Mouse (Mus musculus): ENCODE measurements around the gene Olfr115.

The Olfr115 gene

DNA sequence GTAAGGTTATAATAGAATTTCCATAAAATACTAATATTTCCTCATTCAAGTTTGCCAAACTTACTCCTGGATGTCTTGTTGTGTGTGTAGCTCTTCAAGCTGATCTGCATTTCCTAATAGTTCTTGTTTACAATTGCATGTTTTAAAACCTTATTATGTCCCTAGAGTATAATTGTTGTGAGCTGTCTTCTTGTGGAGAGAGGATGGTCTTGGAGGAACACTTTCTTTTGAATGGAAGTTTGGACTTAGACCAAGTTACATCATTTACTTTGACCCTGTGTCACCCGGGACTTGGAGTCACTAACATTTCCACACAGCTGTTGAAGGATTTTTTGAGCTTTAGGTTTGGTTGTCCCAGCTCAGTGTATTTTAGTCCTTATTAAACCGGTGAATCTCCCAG is at the start of gene Olfr115, which contains the start of gene Olfr116:
TSS of gene Olfr115 (minus strand) at position 101 of the 400 bp plus-strand sequence.
TSS of gene Olfr116 (minus strand) at position 191 of the 400 bp plus-strand sequence.
- DNase-seq (ENCODE audit: low spot score): no peak

DNA sequence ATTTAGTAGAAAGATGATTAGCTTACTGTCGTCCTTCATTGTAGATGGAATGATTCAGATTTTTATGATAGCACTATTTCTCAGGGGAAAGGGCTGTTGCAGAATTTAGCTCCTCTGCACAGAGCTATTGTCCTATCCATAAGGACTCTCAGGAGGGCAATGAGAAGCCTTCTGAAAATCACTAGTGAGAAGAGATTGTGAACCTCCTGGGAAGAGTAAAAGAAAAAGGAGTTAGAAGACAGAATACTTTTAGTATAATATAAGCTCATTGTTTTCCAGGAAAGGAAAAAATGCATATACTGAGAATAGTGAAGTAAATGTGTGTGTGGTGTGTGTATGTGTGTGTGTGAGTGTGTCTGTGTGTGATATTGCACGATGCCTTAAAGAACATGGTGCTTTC is 39.8 kb upstream of the Olfr115 start, which contains the start of gene Olfr118:
TSS of gene Olfr118 (plus strand) at position 301 of the 400 bp plus-strand sequence.
- DNase-seq (ENCODE audit: low spot score): no peak

DNA sequence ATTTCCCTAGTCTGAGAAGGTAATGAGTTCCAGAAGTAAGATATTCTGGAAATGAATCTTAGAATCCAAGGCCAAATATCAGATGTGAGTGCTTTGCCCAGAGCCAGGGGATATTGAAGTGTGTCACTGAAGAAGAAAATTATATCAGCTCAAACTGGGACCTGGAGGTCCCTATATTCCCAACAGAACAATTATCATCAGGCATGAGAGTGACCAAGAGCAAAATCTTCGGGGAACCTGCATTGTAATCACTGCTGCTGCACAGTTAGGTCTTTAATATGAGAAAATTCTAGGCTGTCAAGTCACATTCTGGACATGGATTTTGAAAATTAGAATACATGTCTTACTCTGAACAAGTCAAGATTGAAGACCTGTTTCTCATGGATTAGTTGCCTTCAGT is 36.8 kb upstream of the Olfr115 start, which contains the start of gene Olfr117:
TSS of gene Olfr117 (minus strand) at position 101 of the 400 bp plus-strand sequence.
- no peak for DNase-seq (ENCODE audit: low spot score)

DNA sequence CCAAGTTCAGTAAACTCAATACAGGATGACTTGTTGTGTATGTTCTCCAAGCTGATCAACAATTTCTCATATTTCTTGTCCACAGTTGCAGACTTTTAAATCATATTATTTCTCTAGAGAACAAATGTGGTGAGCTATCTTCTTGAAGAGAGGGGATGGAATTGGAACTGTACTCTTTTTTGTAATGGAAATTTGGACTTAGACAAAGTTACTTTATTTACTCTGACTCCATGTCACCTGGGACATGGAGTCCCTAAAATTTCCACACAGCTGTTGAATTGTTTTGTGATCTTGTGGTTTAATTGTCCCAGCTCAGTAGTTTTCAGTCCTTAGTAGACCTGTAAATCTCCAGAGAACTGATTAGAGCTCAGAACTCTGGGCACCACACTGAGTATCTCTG is 34.3 kb downstream of the Olfr115 start, which contains the start of gene Olfr114:
TSS of gene Olfr114 (minus strand) at position 101 of the 400 bp plus-strand sequence.
- DNase-seq (ENCODE audit: low spot score): no peak

DNA sequence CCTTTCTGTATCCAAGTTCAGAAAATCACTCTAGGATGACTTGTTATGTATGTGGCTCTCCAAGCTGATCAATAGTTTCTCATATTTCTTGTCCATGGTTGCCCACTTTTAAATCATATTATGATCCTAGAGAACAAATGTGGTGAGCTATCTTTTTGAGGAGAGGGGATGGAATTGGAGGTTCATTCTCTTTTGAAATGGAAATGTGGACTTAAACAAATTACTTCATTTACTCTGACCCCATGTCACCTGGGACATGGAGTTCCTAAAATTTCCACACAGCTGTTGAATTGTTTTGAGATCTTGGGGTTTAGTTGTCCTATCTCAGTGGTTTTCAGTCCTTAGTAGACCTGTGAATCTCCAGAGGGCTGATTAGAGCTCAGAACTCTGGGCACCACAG is 49.3 kb downstream of the Olfr115 start, which contains the start of gene Olfr113:
TSS of gene Olfr113 (minus strand) at position 101 of the 400 bp plus-strand sequence.
- DNase-seq (ENCODE audit: low spot score): no peak

DNA sequence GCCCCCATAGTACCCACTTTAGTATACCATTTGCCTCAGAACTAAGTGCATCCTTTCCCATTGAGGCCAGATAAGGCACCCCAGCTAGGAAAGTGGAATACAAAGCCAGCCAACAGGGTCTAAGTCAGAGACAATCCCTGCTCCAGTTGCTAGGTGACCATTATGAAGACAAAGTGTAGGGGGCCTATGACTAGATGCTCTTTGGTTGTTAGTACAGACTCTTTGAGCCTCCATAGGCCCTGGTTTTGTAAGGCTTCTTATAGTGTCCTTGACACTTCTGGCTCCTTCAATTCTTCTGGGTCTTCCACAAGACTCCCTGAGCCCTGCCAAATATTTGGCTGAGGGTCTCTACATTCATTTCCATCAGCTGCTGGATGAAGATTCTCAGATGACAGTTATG is 57.6 kb downstream of the Olfr115 start, which contains the start of gene Olfr112:
TSS of gene Olfr112 (minus strand) at position 101 of the 400 bp plus-strand sequence.
- no peak for DNase-seq (ENCODE audit: low spot score)
